27 mouse cellular contexts compared by ENCODE assay signal in the genomic region with DNA sequence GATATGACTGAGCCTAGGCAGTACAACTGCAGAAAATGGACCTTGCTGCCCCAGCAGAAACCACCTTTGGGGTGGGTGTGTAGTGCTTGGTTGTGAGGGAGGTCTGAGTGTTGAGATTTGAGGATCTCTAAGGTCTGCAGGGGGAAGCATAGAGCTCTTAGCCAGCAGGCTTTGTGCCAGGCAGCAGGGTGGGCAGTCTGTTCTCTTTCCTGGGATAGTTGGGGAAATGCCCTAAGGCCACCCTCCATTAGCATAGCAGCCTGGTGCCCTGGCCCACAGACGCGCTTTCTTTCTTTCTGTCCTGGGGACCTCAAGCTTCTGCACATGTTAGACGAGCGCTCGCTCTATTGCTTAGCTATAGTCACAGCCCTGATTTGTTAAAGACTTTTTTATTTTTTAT.
DNase-seq lines count a peak whose midpoint lies in the region; ATAC-seq and TF ChIP-seq lines count a peak whose summit lies in the region.
"Had no signal": no experiment of that assay in that cellular context is flagged by ENCODE, and none has a peak within 500 bp of the region (broad histone marks: within the 10 kb centered on the region; RNA-seq: fewer than 3 reads in every experiment).

No protein-coding gene starts in this region.

- WGBS in forebrain, embryonic 15.5 days = 59% methylated on average over 5 of the region's 5 CpGs
- WGBS in forebrain, embryonic 10.5 days = 88% methylated on average over 5 of the region's 5 CpGs

- no peak overlapping the region for H3K9ac ChIP-seq in forebrain, embryonic 15.5 days (replicated peaks)
- H3K9ac ChIP-seq: embryonic facial prominence, embryonic 13.5 days; heart, embryonic 12.5 days; heart, embryonic 15.5 days; hindbrain, embryonic 13.5 days had no signal

- intact Hi-C loops in left cerebral cortex, postnatal 4 days (cut with DNase I) = no loop called here

- no peak overlapping the region for H3K4me3 ChIP-seq in forebrain, embryonic 15.5 days
- no peak overlapping the region for H3K4me3 ChIP-seq in forebrain, embryonic 10.5 days
- H3K4me3 ChIP-seq: embryonic facial prominence, embryonic 10.5 days; embryonic facial prominence, embryonic 13.5 days; erythroblast, embryonic 14.5 days; heart, embryonic 12.5 days; heart, embryonic 15.5 days; hindbrain, embryonic 10.5 days; hindbrain, embryonic 13.5 days had no signal

- no peak for TF ChIP-seq POLR2A in brain, embryonic 14.5 days (IDR thresholded peaks at IDR 0.05; ENCODE audit: borderline replicate concordance, extremely low read depth, insufficient read depth, insufficient read length, poor library complexity, severe bottlenecking)

- peak; percentile 58 to 74 for DNase-seq in cerebellum, postnatal 10 days
- DNase-seq in cerebellum, postnatal 36 days = no peak
- no peak for DNase-seq in forebrain, embryonic 10.5 days (ENCODE audit: extremely low spot score, low spot score)
- DNase-seq in left cerebral cortex, postnatal 4 days = peak; percentile 64
- DNase-seq in left cerebral cortex, adult 8-10 months (ENCODE audit: low spot score in 2 of 2) = no peak
- DNase-seq in brain, embryonic 14.5 days (ENCODE audit: low read depth) = peak; percentile 55
- DNase-seq in urinary bladder, postnatal 4 days (ENCODE audit: low spot score in 2 of 2) = no peak
- DNase-seq: adrenal gland, adult 8-10 months; adrenal gland, postnatal 25 days; cerebellum, adult 11 months; cerebellum, adult 8-10 months; cerebellum, postnatal 25 days; embryo, embryonic 11 days; gastrocnemius, postnatal 25 days; heart, adult 18-20 months; heart, postnatal 10 days; heart, postnatal 36 days had no signal

- H3K4me2 ChIP-seq in forebrain, embryonic 15.5 days (replicated peaks) = no peak overlapping the region
- H3K4me2 ChIP-seq: embryonic facial prominence, embryonic 13.5 days; heart, embryonic 12.5 days; heart, embryonic 15.5 days; hindbrain, embryonic 13.5 days had no signal

- no peaks in the 10 kb centered on the region for H3K9me3 ChIP-seq in forebrain, embryonic 15.5 days
- H3K9me3 ChIP-seq in forebrain, embryonic 10.5 days = no peaks in the 10 kb centered on the region; the same call in 1 of the 2 replicates
- H3K9me3 ChIP-seq: embryonic facial prominence, embryonic 10.5 days; embryonic facial prominence, embryonic 13.5 days; heart, embryonic 12.5 days; heart, embryonic 15.5 days; hindbrain, embryonic 10.5 days; hindbrain, embryonic 13.5 days had no signal

- ATAC-seq in forebrain, embryonic 15.5 days (replicated peaks) = 0 out of 2 replicates have a peak, but pooled peaks have one; percentile 23
- ATAC-seq: activated CD4-positive, CD25-positive, alpha-beta regulatory T cell, adult 4 months; intestine, postnatal 0 days had no signal

- H3K36me3 ChIP-seq in forebrain, embryonic 15.5 days = no peaks in the 10 kb centered on the region
- H3K36me3 ChIP-seq in forebrain, embryonic 10.5 days (replicated peaks) = no peaks in the 10 kb centered on the region
- H3K36me3 ChIP-seq: embryonic facial prominence, embryonic 10.5 days; embryonic facial prominence, embryonic 13.5 days; heart, embryonic 12.5 days; heart, embryonic 15.5 days; hindbrain, embryonic 10.5 days; hindbrain, embryonic 13.5 days had no signal

- no peaks in the 10 kb centered on the region for H3K27me3 ChIP-seq in forebrain, embryonic 15.5 days
- peaks cover 4% of the 10 kb centered on the region; the same call in 1 of the 2 replicates for H3K27me3 ChIP-seq in forebrain, embryonic 10.5 days (ENCODE audit: poor library complexity, severe bottlenecking)

- H3K27ac ChIP-seq in forebrain, embryonic 15.5 days (replicated peaks) = no peak overlapping the region
- no peak overlapping the region for H3K27ac ChIP-seq in forebrain, embryonic 10.5 days
- H3K27ac ChIP-seq: embryonic facial prominence, embryonic 10.5 days; embryonic facial prominence, embryonic 13.5 days; heart, embryonic 15.5 days; hindbrain, embryonic 10.5 days; hindbrain, embryonic 13.5 days had no signal

- 0 out of 2 replicates have a peak, but pooled peaks cover 3% of the 10 kb centered on the region for H3K4me1 ChIP-seq in forebrain, embryonic 15.5 days
- peaks cover 10% of the 10 kb centered on the region for H3K4me1 ChIP-seq in forebrain, embryonic 10.5 days
- H3K4me1 ChIP-seq: embryonic facial prominence, embryonic 13.5 days; heart, embryonic 15.5 days had no signal

- TF ChIP-seq CTCF in brain, embryonic 14.5 days (IDR thresholded peaks at IDR 0.05; ENCODE audit: borderline replicate concordance, extremely low read depth, insufficient read depth, insufficient read length) = no peak

Comparison
In these comparisons a context has a peak if more than half of its experiments do, and no peak if none do; other contexts are left out.
1. DNase-seq: peak in cerebellum, postnatal 10 days (2 of 2), left cerebral cortex, postnatal 4 days (single experiment) and brain, embryonic 14.5 days (single experiment); none in cerebellum, postnatal 36 days (0 of 2), forebrain, embryonic 10.5 days (single experiment), left cerebral cortex, adult 8-10 months (0 of 2) and urinary bladder, postnatal 4 days (0 of 2).